8 mouse cellular contexts compared by ENCODE assay signal in the genomic region with DNA sequence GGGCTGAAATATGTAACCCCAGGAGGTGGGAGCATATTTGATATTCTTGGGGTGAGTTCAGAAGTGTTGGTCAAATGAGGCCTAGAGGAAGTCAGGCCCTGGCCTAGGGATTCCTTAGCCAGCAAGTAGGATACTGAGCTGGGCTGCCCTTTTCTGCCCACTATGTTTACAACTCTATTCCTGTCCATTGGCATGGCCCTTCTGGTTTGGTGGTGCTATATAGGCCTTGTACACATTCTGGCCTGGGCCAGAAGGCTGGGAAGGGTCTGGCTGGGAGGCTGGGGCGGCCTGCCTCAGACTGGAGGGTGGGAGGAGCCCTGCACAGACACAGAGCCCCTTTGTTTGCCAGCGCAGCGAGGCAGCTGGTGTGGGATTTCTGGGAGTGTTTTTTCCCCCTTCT. TPM values are rescaled to one million over a fixed set of nuclear protein-coding genes. Genes with fewer than 3 reads are reported as not detected.
DNase-seq lines count a peak whose midpoint lies in the region; ATAC-seq lines count a peak whose summit lies in the region.

No protein-coding gene starts in this region.

- H3K36me3 ChIP-seq in heart, embryonic 15.5 days = no peaks in the 10 kb centered on the region
- no peaks in the 10 kb centered on the region for H3K36me3 ChIP-seq in forebrain, embryonic 16.5 days (ENCODE audit: control insufficient read depth, insufficient read depth)
- no peaks in the 10 kb centered on the region for H3K36me3 ChIP-seq in midbrain, embryonic 13.5 days

- no peaks in the 10 kb centered on the region for H3K9me3 ChIP-seq in heart, embryonic 15.5 days (replicated peaks)
- no peaks in the 10 kb centered on the region for H3K9me3 ChIP-seq in forebrain, embryonic 16.5 days (ENCODE audit: control insufficient read depth, low read length)
- H3K9me3 ChIP-seq in midbrain, embryonic 13.5 days = no peaks in the 10 kb centered on the region

- ATAC-seq in heart, embryonic 15.5 days (replicated peaks; ENCODE audit: insufficient number of reproducible peaks, insufficient read depth, low FRiP score, low read depth) = no peak
- peak; percentile 90 for ATAC-seq in forebrain, embryonic 16.5 days
- peak; percentile 81 for ATAC-seq in midbrain, embryonic 13.5 days

- peaks cover 39% of the 10 kb centered on the region for H3K4me1 ChIP-seq in heart, embryonic 15.5 days (replicated peaks)
- H3K4me1 ChIP-seq in forebrain, embryonic 16.5 days (replicated peaks; ENCODE audit: control insufficient read depth, insufficient read depth, low read length) = peaks cover 43% of the 10 kb centered on the region
- peaks cover 63% of the 10 kb centered on the region for H3K4me1 ChIP-seq in midbrain, embryonic 13.5 days (replicated peaks)

- intact Hi-C loops in heart, postnatal 36 days (cut with DNase I) = no loop called here

- H3K4me2 ChIP-seq in heart, embryonic 15.5 days = no peak overlapping the region
- H3K4me2 ChIP-seq in forebrain, embryonic 16.5 days (ENCODE audit: low read length) = no peak overlapping the region
- H3K4me2 ChIP-seq in midbrain, embryonic 13.5 days (replicated peaks) = no peak overlapping the region

- H3K4me3 ChIP-seq in heart, embryonic 15.5 days = no peak overlapping the region
- no peak overlapping the region for H3K4me3 ChIP-seq in forebrain, embryonic 16.5 days (replicated peaks; ENCODE audit: low read length)
- no peak overlapping the region for H3K4me3 ChIP-seq in midbrain, embryonic 13.5 days (replicated peaks)

- WGBS in heart, embryonic 15.5 days = 49% methylated on average over 3 of the region's 3 CpGs
- 2% methylated on average over 3 of the region's 3 CpGs for WGBS in forebrain, embryonic 16.5 days
- 0% methylated on average over 3 of the region's 3 CpGs for WGBS in midbrain, embryonic 13.5 days

- no peaks in the 10 kb centered on the region for H3K27me3 ChIP-seq in heart, embryonic 15.5 days
- no peaks in the 10 kb centered on the region for H3K27me3 ChIP-seq in forebrain, embryonic 16.5 days (replicated peaks; ENCODE audit: control insufficient read depth, insufficient read depth, low read length)
- H3K27me3 ChIP-seq in midbrain, embryonic 13.5 days = no peaks in the 10 kb centered on the region

- DNase-seq in heart, postnatal 36 days = no peak
- DNase-seq in brain, adult 2 months (ENCODE audit: low read depth, low spot score) = peak; percentile 61
- no peak for DNase-seq in frontal cortex, postnatal 14 days (ENCODE audit: low spot score in 2 of 2)
- DNase-seq in cerebellum, adult 18-20 months = no peak
- no peak for DNase-seq in adrenal gland, postnatal 14 days

- 0 out of 2 replicates have a peak overlapping the region, but pooled peaks have one; percentile 5 for H3K27ac ChIP-seq in heart, embryonic 15.5 days
- H3K27ac ChIP-seq in forebrain, embryonic 16.5 days (ENCODE audit: low read length) = peak overlapping the region; percentile 46
- H3K27ac ChIP-seq in midbrain, embryonic 13.5 days = peak overlapping the region; percentile 83

- no peak overlapping the region for H3K9ac ChIP-seq in heart, embryonic 15.5 days
- peak overlapping the region; percentile 7; the same call in 1 of the 2 replicates for H3K9ac ChIP-seq in forebrain, embryonic 16.5 days (replicated peaks; ENCODE audit: low read depth, low read length)
- H3K9ac ChIP-seq in midbrain, embryonic 13.5 days (replicated peaks) = peak overlapping the region; percentile 24

RNA-seq across cellular contexts. Expression of a gene that starts 15.1 kb away (rescaled TPM):
- polyA plus RNA-seq in heart, embryonic 15.5 days (2015; fragmentation: Nextera tagmentation; extraction: Ambion mirVana) = 28.4 and 33.7 TPM in 2 replicates
- total RNA-seq in heart, postnatal 36 days (2021) = 10 to 100 TPM; 21.4 to 22.2 TPM
- 56.2 and 57.2 TPM in 2 replicates for polyA plus RNA-seq in forebrain, embryonic 16.5 days (2015; fragmentation: Nextera tagmentation; extraction: Ambion mirVana)
- 45.5 and 46.5 TPM in 2 replicates for polyA plus RNA-seq in midbrain, embryonic 13.5 days (2015; fragmentation: Nextera tagmentation; extraction: Ambion mirVana)
- 21.8 and 25.1 TPM in 2 replicates for total RNA-seq in adrenal gland, postnatal 14 days (2021)

RNA-seq across cellular contexts. Expression of a gene that starts 55.7 kb away (rescaled TPM):
- polyA plus RNA-seq in heart, embryonic 15.5 days (2015; fragmentation: Nextera tagmentation; extraction: Ambion mirVana) = 0.62 and 1.7 TPM in 2 replicates
- total RNA-seq in heart, postnatal 36 days (2021) = 1 to 10 TPM; 3.3 to 3.8 TPM
- polyA plus RNA-seq in forebrain, embryonic 16.5 days (2015; fragmentation: Nextera tagmentation; extraction: Ambion mirVana) = 0.10 TPM in 1 of 2 replicates, not detected in the other
- polyA plus RNA-seq in midbrain, embryonic 13.5 days (2015; fragmentation: Nextera tagmentation; extraction: Ambion mirVana) = not detected in 2 replicates
- total RNA-seq in adrenal gland, postnatal 14 days (2021) = 16.9 and 22.4 TPM in 2 replicates

Comparison
In these comparisons a context has a peak if more than half of its experiments do, and no peak if none do; other contexts are left out.
1. H3K27ac ChIP-seq: peak in every context shown above with its lines; median percentile 83 in midbrain, embryonic 13.5 days; 46 in forebrain, embryonic 16.5 days; 5 in heart, embryonic 15.5 days.